Mouse (Mus musculus) spleen, embryonic (tissue): ENCODE results near the gene Megf6.

ENCODE experiments used
- CTCF ChIA-PET: fragments of 350-600 bp; sonication (Branson Sonifier 250); formaldehyde crosslinking; loops from one replicate; lab custom pipeline; 2022; lab: Charles Lee

The Megf6 gene

GRCm38 (mm10) chr4:154249316-154249715 is 78.8 kb downstream of the Megf6 start:
- CTCF ChIA-PET = no interaction called here

GRCm38 (mm10) chr4:154252537-154253255 is 82.2 kb downstream of the Megf6 start:
- CTCF ChIA-PET = no interaction called here

GRCm38 (mm10) chr4:154260755-154261154 is 90.2 kb downstream of the Megf6 start:
- CTCF ChIA-PET = no interaction called here

GRCm38 (mm10) chr4:154262071-154262470 is 91.5 kb downstream of the Megf6 start:
- CTCF ChIA-PET = no interaction called here

- CTCF ChIA-PET = no interaction called here
These were observed 97.0 kb downstream of the Megf6 start for GRCm38 (mm10) chr4:154267511-154267910.

- CTCF ChIA-PET = no interaction called here
These were observed 99.0 kb downstream of the Megf6 start for GRCm38 (mm10) chr4:154269520-154269919.

GRCm38 (mm10) chr4:154273000-154273399 is 102.5 kb downstream of the Megf6 start:
- CTCF ChIA-PET = no interaction called here

GRCm38 (mm10) chr4:154279481-154279880 is 109.0 kb downstream of the Megf6 start:
- CTCF ChIA-PET = interaction anchor here (0.6 kb wide), 1 partner anchor 140 kb away, joined by 3 read pairs; no protein-coding TSS in a partner anchor

- CTCF ChIA-PET = no interaction called here
These were observed 113.1 kb downstream of the Megf6 start for GRCm38 (mm10) chr4:154283671-154284070.

- CTCF ChIA-PET = no interaction called here
These were observed 123.2 kb downstream of the Megf6 start for GRCm38 (mm10) chr4:154293735-154294201.

GRCm38 (mm10) chr4:154294262-154294731 is 123.8 kb downstream of the Megf6 start:
- CTCF ChIA-PET = no interaction called here

- CTCF ChIA-PET = interaction anchor here (0.7 kb wide), 1 partner anchor 598 kb away, joined by 3 read pairs; no protein-coding TSS in a partner anchor
These were observed 127.2 kb downstream of the Megf6 start for GRCm38 (mm10) chr4:154297761-154298160.

- CTCF ChIA-PET = no interaction called here
These were observed 129.2 kb downstream of the Megf6 start for GRCm38 (mm10) chr4:154299541-154300271.

- CTCF ChIA-PET = interaction anchor here (0.6 to 0.7 kb wide), 2 partner anchors 258 to 447 kb away, joined by 4 read pairs; no protein-coding TSS in a partner anchor
These were observed 130.9 kb downstream of the Megf6 start, which contains the start of gene Arhgef16 for GRCm38 (mm10) chr4:154301466-154301881. Arhgef16 (minus strand) TSS chr4:154301676.

- CTCF ChIA-PET = no interaction called here
These were observed 138.6 kb downstream of the Megf6 start for GRCm38 (mm10) chr4:154309131-154309530.

- CTCF ChIA-PET = no interaction called here
These were observed 140.2 kb downstream of the Megf6 start for GRCm38 (mm10) chr4:154310576-154311262.

GRCm38 (mm10) chr4:154312143-154312812 is 141.7 kb downstream of the Megf6 start:
- CTCF ChIA-PET = no interaction called here

GRCm38 (mm10) chr4:154312935-154313621 is 142.5 kb downstream of the Megf6 start:
- CTCF ChIA-PET = no interaction called here

- CTCF ChIA-PET = no interaction called here
These were observed 143.1 kb downstream of the Megf6 start for GRCm38 (mm10) chr4:154313622-154313967.
